Mouse (Mus musculus) thymus, postnatal 36 days (tissue): Measurements from ENCODE around the gene Ndufa6.

Source experiments
- DNase-seq, 2 experiments: peaks; one replicate each; pipeline ENCODE4 v3.0.0; 2022; ENCODE audit warnings: mixed read lengths in 2 of 2

The Ndufa6 gene

GRCm38 (mm10) chr15:82340414-82341035 is 13.6 kb downstream of the Ndufa6 start:
- DNase-seq = no peak

GRCm38 (mm10) chr15:82339634-82340254 is 14.4 kb downstream of the Ndufa6 start:
- no peak for DNase-seq

- DNase-seq = peak in 1 of 2 experiments; percentile 22
These were observed 15.0 kb downstream of the Ndufa6 start for GRCm38 (mm10) chr15:82339150-82339549.

GRCm38 (mm10) chr15:82338593-82339112 is 15.5 kb downstream of the Ndufa6 start, which contains the start of the genes Naga, Pheta2 and Smdt1:
Gene Naga, minus strand, starts transcription at chr15:82338925.
Gene Pheta2, plus strand, starts transcription at chr15:82338942.
Gene Smdt1, plus strand, starts transcription at chr15:82338959.
- peak; percentile 96 for DNase-seq

GRCm38 (mm10) chr15:82337875-82338274 is 16.2 kb downstream of the Ndufa6 start:
- DNase-seq = no peak

GRCm38 (mm10) chr15:82336629-82337028 is 17.5 kb downstream of the Ndufa6 start:
- DNase-seq = no peak

- DNase-seq = no peak
These were observed 18.9 kb downstream of the Ndufa6 start for GRCm38 (mm10) chr15:82335194-82335593.

GRCm38 (mm10) chr15:82325382-82325781 is 28.7 kb downstream of the Ndufa6 start:
- no peak for DNase-seq

GRCm38 (mm10) chr15:82322195-82322594 is 31.9 kb downstream of the Ndufa6 start:
- DNase-seq = no peak

- DNase-seq = no peak
These were observed 34.5 kb downstream of the Ndufa6 start for GRCm38 (mm10) chr15:82319613-82320012.

- no peak for DNase-seq
These were observed 36.3 kb downstream of the Ndufa6 start for GRCm38 (mm10) chr15:82317839-82318238.

- DNase-seq = no peak
These were observed 45.7 kb downstream of the Ndufa6 start for GRCm38 (mm10) chr15:82308416-82308815.

GRCm38 (mm10) chr15:82307107-82307506 is 47.0 kb downstream of the Ndufa6 start:
- no peak for DNase-seq
